Mouse (Mus musculus): ENCODE measurements around the gene Cideb. TPM values are rescaled to one million over a fixed set of nuclear protein-coding genes. Genes with fewer than 3 reads are reported as not detected.
A peak's percentile ranks its signal among the peaks of the same experiment; 100 is the strongest.

Cideb gene
- polyA plus RNA-seq, 1 experiment from 2014 or later, result 1.7 TPM

DNA sequence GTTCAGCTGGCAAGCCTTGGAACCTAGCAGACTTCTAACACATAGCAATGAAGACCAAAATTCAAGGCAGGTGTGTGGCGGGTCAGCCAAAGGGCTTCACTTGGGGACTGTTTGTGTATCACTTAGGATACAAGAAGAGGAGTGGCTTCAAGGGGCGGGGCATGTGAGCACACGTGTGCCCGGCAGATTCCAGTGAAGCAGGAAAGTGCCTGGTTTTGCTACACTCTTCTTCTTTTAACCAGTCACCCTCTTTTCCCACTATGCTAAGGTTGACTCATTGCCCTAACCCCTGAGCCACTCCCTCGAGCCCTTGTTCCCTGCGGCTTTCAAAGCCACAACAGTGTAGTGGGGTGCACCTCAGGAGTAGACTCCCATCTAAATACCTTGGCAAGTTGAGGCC lies 43.4 kb downstream of the Cideb start:
- H3K4me1 ChIP-seq (ENCODE audit: control insufficient read depth, insufficient read depth, low read length), result peaks cover 8% of the 10 kb centered on the region; the same call in 1 of the 2 replicates
- H3K27ac ChIP-seq (ENCODE audit: low read depth, low read length), result no peak overlapping the region
- peaks cover 27% of the 10 kb centered on the region for H3K27me3 ChIP-seq (ENCODE audit: control insufficient read depth, insufficient read depth, low read length)
- H3K9ac ChIP-seq (ENCODE audit: low read depth, low read length), result no peak overlapping the region
- H3K36me3 ChIP-seq (ENCODE audit: control insufficient read depth, insufficient read depth, low read length), result peaks cover 8% of the 10 kb centered on the region
- H3K4me2 ChIP-seq, result no peak overlapping the region
- no peaks in the 10 kb centered on the region for H3K9me3 ChIP-seq (replicated peaks; ENCODE audit: control insufficient read depth, low read length)
- 35% methylated on average over 6 of the region's 6 CpGs for WGBS (ENCODE audit: insufficient replicate concordance)
- ATAC-seq (replicated peaks; ENCODE audit: insufficient number of reproducible peaks, low FRiP score, low TSS enrichment), result no peak
- H3K4me3 ChIP-seq (ENCODE audit: low read depth, low read length), result no peak overlapping the region

- ATAC-seq (replicated peaks; ENCODE audit: insufficient number of reproducible peaks, low FRiP score, low TSS enrichment), result no peak
- Histone ChIP-seq H3K9me3 (replicated peaks; ENCODE audit: control insufficient read depth, low read length) (no peaks in the 10 kb centered on the region), H3K4me3 (ENCODE audit: low read depth, low read length) (peak within 1 kb of the TSS; percentile 28), H3K27ac (ENCODE audit: low read depth, low read length) (no peak within 1 kb of the TSS), H3K36me3 (ENCODE audit: control insufficient read depth, insufficient read depth, low read length) (peaks cover 8% of the 10 kb centered on the region), H3K4me1 (ENCODE audit: control insufficient read depth, insufficient read depth, low read length) (peaks cover 8% of the 10 kb centered on the region; the same call in 1 of the 2 replicates), H3K9ac (ENCODE audit: low read depth, low read length) (no peak within 1 kb of the TSS), H3K4me2 (peak within 1 kb of the TSS; percentile 62), H3K27me3 (ENCODE audit: control insufficient read depth, insufficient read depth, low read length) (peaks cover 27% of the 10 kb centered on the region)
- 23% methylated on average over 4 of the region's 4 CpGs for WGBS (ENCODE audit: insufficient replicate concordance)
Observed at GRCm38 (mm10) chr14:55713729-55714122, 44.5 kb downstream of the Cideb start, which contains the start of gene Tgm1. TSS of gene Tgm1 (minus strand) at chr14:55713926.

DNA sequence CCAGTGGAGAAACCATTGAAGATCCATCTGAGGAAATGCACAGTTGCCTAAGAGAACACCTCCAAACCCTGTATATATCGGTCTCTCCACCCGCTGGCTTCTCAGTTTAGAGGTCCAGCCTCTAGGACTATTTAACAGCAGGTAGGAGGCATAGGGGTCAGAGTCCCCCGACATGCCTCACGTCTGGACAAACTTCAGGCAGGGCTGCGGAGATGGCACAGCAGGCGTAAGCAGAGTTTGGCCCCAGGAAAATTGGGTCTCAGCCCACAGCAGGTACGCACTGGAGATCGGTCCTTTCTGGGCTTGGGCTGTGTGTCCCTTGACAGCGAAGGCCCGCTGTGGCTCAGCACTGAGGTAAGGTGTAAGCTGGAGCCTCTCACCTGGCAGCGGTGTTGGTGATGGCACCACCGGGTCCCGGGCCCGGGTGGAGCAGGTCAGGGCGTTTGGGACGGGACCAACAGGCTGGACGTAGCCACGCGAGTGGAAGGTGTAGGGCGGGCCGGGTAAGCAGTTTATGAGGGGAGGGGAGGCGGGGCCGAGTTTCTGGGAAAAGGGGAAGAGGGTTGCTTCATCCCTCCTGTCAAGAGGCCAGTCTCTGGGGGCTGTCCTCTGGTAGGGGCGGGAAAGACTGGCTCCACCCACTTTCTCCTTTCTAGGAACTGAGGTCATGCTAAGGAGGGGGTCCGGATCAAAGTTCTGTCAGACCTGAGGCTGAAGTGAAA lies 45.1 kb downstream of the Cideb start:
- WGBS (ENCODE audit: insufficient replicate concordance), result 15% methylated on average over 24 of the region's 25 CpGs
- no peak for ATAC-seq (replicated peaks; ENCODE audit: insufficient number of reproducible peaks, low FRiP score, low TSS enrichment)
- H3K9ac ChIP-seq (ENCODE audit: low read depth, low read length), result no peak overlapping the region

GRCm38 (mm10) chr14:55711786-55712185 lies 46.5 kb downstream of the Cideb start:
- Histone ChIP-seq H3K9me3 (replicated peaks; ENCODE audit: control insufficient read depth, low read length) (no peaks in the 10 kb centered on the region), H3K4me1 (ENCODE audit: control insufficient read depth, insufficient read depth, low read length) (peaks cover 8% of the 10 kb centered on the region; the same call in 1 of the 2 replicates), H3K4me2 (no peak overlapping the region), H3K4me3 (ENCODE audit: low read depth, low read length) (no peak overlapping the region), H3K9ac (ENCODE audit: low read depth, low read length) (no peak overlapping the region), H3K36me3 (ENCODE audit: control insufficient read depth, insufficient read depth, low read length) (no peaks in the 10 kb centered on the region), H3K27ac (ENCODE audit: low read depth, low read length) (no peak overlapping the region), H3K27me3 (ENCODE audit: control insufficient read depth, insufficient read depth, low read length) (peaks cover 27% of the 10 kb centered on the region)
- 65% methylated on average over 7 of the region's 7 CpGs for WGBS (ENCODE audit: insufficient replicate concordance)
- ATAC-seq (replicated peaks; ENCODE audit: insufficient number of reproducible peaks, low FRiP score, low TSS enrichment), result no peak

More for the DNA sequence above, 45.1 kb downstream of the Cideb start:
- Histone ChIP-seq H3K4me1 (ENCODE audit: control insufficient read depth, insufficient read depth, low read length) (peaks cover 8% of the 10 kb centered on the region; the same call in 1 of the 2 replicates), H3K4me3 (ENCODE audit: low read depth, low read length) (peak overlapping the region; percentile 28), H3K9me3 (replicated peaks; ENCODE audit: control insufficient read depth, low read length) (no peaks in the 10 kb centered on the region), H3K27ac (ENCODE audit: low read depth, low read length) (no peak overlapping the region), H3K4me2 (peak overlapping the region; percentile 62), H3K36me3 (ENCODE audit: control insufficient read depth, insufficient read depth, low read length) (peaks cover 5% of the 10 kb centered on the region), H3K27me3 (ENCODE audit: control insufficient read depth, insufficient read depth, low read length) (peaks cover 27% of the 10 kb centered on the region)

- no peak overlapping the region for H3K4me3 ChIP-seq (ENCODE audit: low read depth, low read length)
- no peaks in the 10 kb centered on the region for H3K36me3 ChIP-seq (ENCODE audit: control insufficient read depth, insufficient read depth, low read length)
- ATAC-seq (replicated peaks; ENCODE audit: insufficient number of reproducible peaks, low FRiP score, low TSS enrichment), result no peak
- no peaks in the 10 kb centered on the region for H3K9me3 ChIP-seq (replicated peaks; ENCODE audit: control insufficient read depth, low read length)
- no peak overlapping the region for H3K9ac ChIP-seq (ENCODE audit: low read depth, low read length)
- H3K27ac ChIP-seq (ENCODE audit: low read depth, low read length), result no peak overlapping the region
- no peak overlapping the region for H3K4me2 ChIP-seq
- WGBS (ENCODE audit: insufficient replicate concordance), result 77% methylated on average over 4 of the region's 4 CpGs
- peaks cover 27% of the 10 kb centered on the region for H3K27me3 ChIP-seq (ENCODE audit: control insufficient read depth, insufficient read depth, low read length)
- peaks cover 8% of the 10 kb centered on the region; the same call in 1 of the 2 replicates for H3K4me1 ChIP-seq (ENCODE audit: control insufficient read depth, insufficient read depth, low read length)
Observed at GRCm38 (mm10) chr14:55709509-55709908, 48.7 kb downstream of the Cideb start.

DNA sequence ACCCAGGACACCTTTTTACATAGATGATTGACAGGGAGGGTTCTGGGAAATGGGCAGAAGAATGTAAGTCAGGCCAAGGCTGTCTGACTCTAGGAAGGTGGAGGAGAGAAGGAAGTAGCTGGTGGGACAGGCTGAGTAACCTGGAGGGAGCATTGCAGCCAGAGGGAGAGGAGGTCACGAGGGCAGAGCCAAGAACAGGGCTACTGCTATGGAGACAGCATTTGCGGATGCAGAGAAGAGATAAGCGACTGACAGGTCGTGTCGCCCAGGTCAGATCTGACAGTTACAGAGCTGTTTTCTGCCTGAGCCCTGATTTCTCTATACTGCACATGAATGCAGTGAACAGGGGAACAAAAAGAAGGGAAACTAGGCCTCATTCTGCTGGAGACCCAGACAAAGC lies 50.9 kb downstream of the Cideb start:
- Histone ChIP-seq H3K27me3 (ENCODE audit: control insufficient read depth, insufficient read depth, low read length) (peaks cover 13% of the 10 kb centered on the region), H3K4me1 (ENCODE audit: control insufficient read depth, insufficient read depth, low read length) (no peaks in the 10 kb centered on the region), H3K4me2 (no peak overlapping the region), H3K27ac (ENCODE audit: low read depth, low read length) (no peak overlapping the region), H3K9me3 (replicated peaks; ENCODE audit: control insufficient read depth, low read length) (no peaks in the 10 kb centered on the region), H3K36me3 (ENCODE audit: control insufficient read depth, insufficient read depth, low read length) (no peaks in the 10 kb centered on the region), H3K9ac (ENCODE audit: low read depth, low read length) (no peak overlapping the region), H3K4me3 (ENCODE audit: low read depth, low read length) (no peak overlapping the region)
- ATAC-seq (replicated peaks; ENCODE audit: insufficient number of reproducible peaks, low FRiP score, low TSS enrichment), result no peak
- WGBS (ENCODE audit: insufficient replicate concordance), result 59% methylated on average over 5 of the region's 5 CpGs

- peaks cover under 1% of the 10 kb centered on the region for H3K27me3 ChIP-seq (ENCODE audit: control insufficient read depth, insufficient read depth, low read length)
- H3K4me3 ChIP-seq (ENCODE audit: low read depth, low read length), result no peak overlapping the region
- no peak overlapping the region for H3K9ac ChIP-seq (ENCODE audit: low read depth, low read length)
- no peaks in the 10 kb centered on the region for H3K36me3 ChIP-seq (ENCODE audit: control insufficient read depth, insufficient read depth, low read length)
- no peaks in the 10 kb centered on the region for H3K4me1 ChIP-seq (ENCODE audit: control insufficient read depth, insufficient read depth, low read length)
- no peak for ATAC-seq (replicated peaks; ENCODE audit: insufficient number of reproducible peaks, low FRiP score, low TSS enrichment)
- H3K27ac ChIP-seq (ENCODE audit: low read depth, low read length), result no peak overlapping the region
- H3K9me3 ChIP-seq (replicated peaks; ENCODE audit: control insufficient read depth, low read length), result no peaks in the 10 kb centered on the region
- no peak overlapping the region for H3K4me2 ChIP-seq
- WGBS (ENCODE audit: insufficient replicate concordance), result 74% methylated on average over 8 of the region's 8 CpGs
Observed at GRCm38 (mm10) chr14:55706051-55706600, 52.1 kb downstream of the Cideb start.
